Mouse (Mus musculus): ENCODE results near the gene Rnasel.

The Rnasel gene

GRCm38 (mm10) chr1:153769998-153770775 is 21.0 kb downstream of the Rnasel start:
- no peak for DNase-seq

GRCm38 (mm10) chr1:153770776-153771167 is 21.5 kb downstream of the Rnasel start:
- no peak for DNase-seq

GRCm38 (mm10) chr1:153775174-153775573 is 25.9 kb downstream of the Rnasel start:
- no peak for DNase-seq

- no peak for DNase-seq
Observed at GRCm38 (mm10) chr1:153776257-153776656, 27.0 kb downstream of the Rnasel start.

- DNase-seq: no peak
Observed at GRCm38 (mm10) chr1:153778205-153778604, 29.0 kb downstream of the Rnasel start.

GRCm38 (mm10) chr1:153783339-153783738 is 34.1 kb downstream of the Rnasel start:
- no peak for DNase-seq

GRCm38 (mm10) chr1:153785608-153786007 is 36.4 kb downstream of the Rnasel start:
- no peak for DNase-seq

- no peak for DNase-seq
Observed at GRCm38 (mm10) chr1:153790708-153791107, 41.5 kb downstream of the Rnasel start.

- no peak for DNase-seq
Observed at GRCm38 (mm10) chr1:153794241-153794640, 45.0 kb downstream of the Rnasel start.

GRCm38 (mm10) chr1:153802691-153803090 is 53.5 kb downstream of the Rnasel start:
- no peak for DNase-seq

- no peak for DNase-seq
Observed at GRCm38 (mm10) chr1:153803530-153803929, 54.3 kb downstream of the Rnasel start.

- DNase-seq: peak; percentile 23
Observed at GRCm38 (mm10) chr1:153807390-153807993, 58.3 kb downstream of the Rnasel start.

Data from right cerebral cortex, postnatal 25 days (tissue).